Mouse (Mus musculus): ENCODE data around the gene Ntrk2. TPM values are rescaled to one million over a fixed set of nuclear protein-coding genes. Genes with fewer than 3 reads are reported as not detected.
A peak's percentile ranks its signal among the peaks of the same experiment; 100 is the strongest.

Ntrk2 gene
- polyA plus RNA-seq, 1 experiment from 2014 or later = 1.3 TPM

DNA sequence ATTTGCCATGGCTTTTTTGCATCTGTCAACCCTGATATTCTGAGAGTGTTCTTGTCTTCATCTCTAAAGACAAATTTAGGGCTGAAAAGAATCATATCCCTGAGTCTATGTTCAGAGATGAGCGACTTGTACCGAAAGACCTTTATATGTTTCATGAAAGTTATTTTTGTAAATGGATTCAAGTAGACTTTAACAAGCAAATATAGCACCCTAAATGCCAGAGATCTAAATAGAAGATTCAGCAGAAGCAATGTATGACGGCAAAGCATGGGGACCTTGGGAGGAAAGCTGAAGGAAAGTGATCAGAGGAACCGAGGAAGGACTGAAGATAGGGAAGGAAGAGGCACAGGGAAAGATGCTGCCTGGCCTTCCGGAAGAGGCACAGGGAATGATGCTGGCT, 303.7 kb downstream of the Ntrk2 start:
- H3K27ac ChIP-seq (ENCODE audit: low read depth) = no peak overlapping the region
- 85% methylated on average over 5 of the region's 5 CpGs for WGBS
- H3K27me3 ChIP-seq (ENCODE audit: insufficient read depth, low read length) = no peaks in the 10 kb centered on the region
- H3K4me2 ChIP-seq = no peak overlapping the region
- no peak for ATAC-seq (ENCODE audit: insufficient read depth)
- H3K4me3 ChIP-seq (ENCODE audit: low read depth, low read length) = no peak overlapping the region
- TF ChIP-seq CTCF (IDR thresholded peaks at IDR 0.05; ENCODE audit: low read depth) = no peak
- H3K4me1 ChIP-seq (ENCODE audit: insufficient read depth) = no peaks in the 10 kb centered on the region
- no peaks in the 10 kb centered on the region for H3K36me3 ChIP-seq (ENCODE audit: insufficient read depth)
- no peak overlapping the region for H3K9ac ChIP-seq
- H3K9me3 ChIP-seq (ENCODE audit: low read depth, low read length) = no peaks in the 10 kb centered on the region
- no peak for DNase-seq

DNA sequence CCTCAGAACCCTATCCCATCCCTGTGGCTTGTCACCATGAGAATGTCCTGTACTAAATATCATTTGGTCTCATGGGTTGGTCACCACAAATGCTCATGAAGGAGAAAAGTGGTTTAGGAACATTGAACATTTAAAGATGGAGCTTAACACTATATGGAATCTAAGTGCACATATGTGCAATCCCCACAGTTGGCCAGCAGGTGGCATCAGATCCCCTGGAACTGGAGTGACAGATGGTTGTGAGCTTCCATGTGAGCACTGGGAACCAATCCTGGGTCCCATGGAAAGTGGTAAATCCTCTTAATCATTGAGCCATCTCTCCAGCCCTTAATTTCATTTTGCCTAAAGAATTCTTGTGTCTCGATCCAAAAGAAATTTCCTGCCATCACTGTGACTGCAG, 308.3 kb downstream of the Ntrk2 start:
- Histone ChIP-seq H3K9me3 (ENCODE audit: low read depth, low read length) (no peaks in the 10 kb centered on the region), H3K36me3 (ENCODE audit: insufficient read depth) (no peaks in the 10 kb centered on the region), H3K4me2 (no peak overlapping the region), H3K27ac (ENCODE audit: low read depth) (no peak overlapping the region), H3K27me3 (ENCODE audit: insufficient read depth, low read length) (no peaks in the 10 kb centered on the region), H3K4me3 (ENCODE audit: low read depth, low read length) (no peak overlapping the region), H3K9ac (no peak overlapping the region), H3K4me1 (ENCODE audit: insufficient read depth) (no peaks in the 10 kb centered on the region)
- TF ChIP-seq CTCF (IDR thresholded peaks at IDR 0.05; ENCODE audit: low read depth) = peak; percentile 38; the same call in 1 of the 2 replicates
- DNase-seq (no peak), ATAC-seq (ENCODE audit: insufficient read depth) (no peak)
- WGBS = 95% methylated on average over 1 of the region's 1 CpGs

GRCm38 (mm10) chr13:59115551-59115950, 309.2 kb downstream of the Ntrk2 start:
- H3K4me3 ChIP-seq (ENCODE audit: low read depth, low read length) = no peak overlapping the region
- H3K9ac ChIP-seq = no peak overlapping the region
- H3K4me2 ChIP-seq = no peak overlapping the region
- DNase-seq (no peak), ATAC-seq (ENCODE audit: insufficient read depth) (no peak)
- WGBS = 89% methylated on average over 14 of the region's 14 CpGs
- no peaks in the 10 kb centered on the region for H3K9me3 ChIP-seq (ENCODE audit: low read depth, low read length)
- no peaks in the 10 kb centered on the region for H3K4me1 ChIP-seq (ENCODE audit: insufficient read depth)
- H3K27me3 ChIP-seq (ENCODE audit: insufficient read depth, low read length) = no peaks in the 10 kb centered on the region
- H3K36me3 ChIP-seq (ENCODE audit: insufficient read depth) = no peaks in the 10 kb centered on the region
- no peak overlapping the region for H3K27ac ChIP-seq (ENCODE audit: low read depth)
- TF ChIP-seq CTCF (IDR thresholded peaks at IDR 0.05; ENCODE audit: low read depth) = no peak

DNA sequence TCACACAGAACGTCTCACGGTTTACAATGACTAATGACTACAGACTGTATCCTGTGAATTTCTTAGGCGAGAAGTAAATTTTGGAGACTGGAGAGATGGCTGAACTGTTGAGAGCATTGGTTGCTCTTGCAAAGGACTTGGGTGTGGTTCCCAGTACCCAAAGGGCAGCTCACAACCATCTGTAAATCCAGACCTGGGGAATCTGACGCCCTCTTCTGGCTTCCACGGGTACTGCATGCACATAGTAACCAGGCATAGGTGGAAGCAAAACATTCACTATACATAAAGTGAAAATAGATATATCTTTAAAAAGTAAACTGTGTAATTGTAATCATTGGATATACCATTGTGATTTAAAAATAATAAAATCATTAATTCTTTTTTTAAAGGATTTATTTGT, 310.9 kb downstream of the Ntrk2 start:
- no peaks in the 10 kb centered on the region for H3K4me1 ChIP-seq (ENCODE audit: insufficient read depth)
- no peak overlapping the region for H3K4me3 ChIP-seq (ENCODE audit: low read depth, low read length)
- H3K27me3 ChIP-seq (ENCODE audit: insufficient read depth, low read length) = no peaks in the 10 kb centered on the region
- H3K9me3 ChIP-seq (ENCODE audit: low read depth, low read length) = no peaks in the 10 kb centered on the region
- TF ChIP-seq CTCF (IDR thresholded peaks at IDR 0.05; ENCODE audit: low read depth) = peak; percentile 31
- DNase-seq = no peak
- no peak overlapping the region for H3K4me2 ChIP-seq
- no peak for ATAC-seq (ENCODE audit: insufficient read depth)
- H3K9ac ChIP-seq = no peak overlapping the region
- no peak overlapping the region for H3K27ac ChIP-seq (ENCODE audit: low read depth)
- no peaks in the 10 kb centered on the region for H3K36me3 ChIP-seq (ENCODE audit: insufficient read depth)
- 77% methylated on average over 5 of the region's 5 CpGs for WGBS

DNA sequence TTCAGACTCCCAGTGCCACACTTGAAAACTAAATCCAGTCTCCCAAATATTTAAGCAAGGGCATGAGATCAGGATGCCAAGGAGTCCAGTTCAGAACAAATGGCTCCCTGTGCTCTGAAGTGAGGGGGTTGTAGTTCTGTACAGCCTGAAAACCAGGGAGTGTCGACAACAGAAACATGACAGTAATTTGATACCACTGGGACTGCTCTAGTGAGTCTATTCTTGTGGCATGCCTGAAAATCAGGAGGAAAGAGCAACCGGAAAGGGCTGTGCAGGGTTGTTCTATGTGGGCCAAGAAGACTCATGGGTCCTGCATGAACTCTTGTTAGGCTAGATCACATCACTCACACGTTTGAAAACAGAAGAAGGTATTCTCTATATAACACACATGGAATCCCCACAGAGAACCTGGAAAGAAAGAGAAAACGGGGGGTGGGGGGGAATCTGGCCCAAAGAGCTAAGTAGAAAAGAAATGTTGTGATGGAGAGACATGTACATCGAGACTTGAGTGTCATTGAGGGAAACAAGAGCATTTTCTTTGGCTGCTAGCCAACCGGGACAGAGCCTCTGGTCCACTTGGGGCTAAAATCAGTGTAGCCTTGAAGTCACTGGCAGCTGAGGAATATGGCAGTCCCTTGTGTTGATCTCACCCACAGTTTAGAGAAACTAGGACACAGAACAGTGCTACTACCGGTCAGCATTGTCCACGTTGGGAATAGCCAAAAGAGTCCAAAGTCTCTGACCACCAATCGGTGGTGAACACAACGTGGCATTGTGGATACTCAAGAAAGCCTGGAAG, 313.4 kb downstream of the Ntrk2 start:
- no peak for TF ChIP-seq CTCF (IDR thresholded peaks at IDR 0.05; ENCODE audit: low read depth)
- no peaks in the 10 kb centered on the region for H3K36me3 ChIP-seq (ENCODE audit: insufficient read depth)
- peak; percentile 64 for DNase-seq
- H3K9ac ChIP-seq = no peak overlapping the region
- 53% methylated on average over 10 of the region's 10 CpGs for WGBS
- no peak for ATAC-seq (ENCODE audit: insufficient read depth)
- no peaks in the 10 kb centered on the region for H3K9me3 ChIP-seq (ENCODE audit: low read depth, low read length)
- H3K27me3 ChIP-seq (ENCODE audit: insufficient read depth, low read length) = no peaks in the 10 kb centered on the region
- H3K4me3 ChIP-seq (ENCODE audit: low read depth, low read length) = no peak overlapping the region
- H3K4me1 ChIP-seq (ENCODE audit: insufficient read depth) = no peaks in the 10 kb centered on the region
- no peak overlapping the region for H3K27ac ChIP-seq (ENCODE audit: low read depth)
- no peak overlapping the region for H3K4me2 ChIP-seq

DNA sequence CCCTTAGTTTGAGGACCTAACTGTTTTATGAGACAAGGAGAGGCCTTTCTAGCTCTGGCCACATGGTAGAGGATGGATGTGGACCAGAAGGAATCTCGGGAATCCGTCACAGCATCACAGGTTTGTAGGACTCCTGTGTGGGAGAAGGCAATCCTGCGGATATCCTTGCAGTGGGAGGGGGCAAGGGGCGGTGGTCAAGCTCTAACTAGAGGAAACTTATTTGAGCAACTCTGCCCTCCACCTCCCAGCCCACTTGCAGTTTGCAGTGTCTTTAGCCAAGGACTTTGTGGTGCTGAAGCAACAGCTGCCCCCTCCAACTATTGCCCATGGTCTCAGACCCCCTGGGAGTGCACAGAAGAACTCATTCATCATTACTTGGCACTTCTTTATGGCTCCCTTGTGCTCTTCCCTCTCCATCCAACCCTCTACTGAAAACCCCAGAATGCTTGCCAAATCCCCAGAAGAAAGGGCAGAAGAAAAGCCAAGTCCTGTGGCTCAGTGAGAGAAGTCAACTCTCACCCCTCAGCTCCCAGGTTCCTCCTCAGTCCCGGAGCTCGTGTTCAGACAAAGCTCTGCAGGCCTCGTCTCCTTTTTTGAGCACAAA, 336.9 kb downstream of the Ntrk2 start:
- Histone ChIP-seq H3K4me1 (ENCODE audit: insufficient read depth) (no peaks in the 10 kb centered on the region), H3K4me3 (ENCODE audit: low read depth, low read length) (no peak overlapping the region), H3K36me3 (ENCODE audit: insufficient read depth) (no peaks in the 10 kb centered on the region), H3K27me3 (ENCODE audit: insufficient read depth, low read length) (no peaks in the 10 kb centered on the region), H3K4me2 (no peak overlapping the region), H3K9ac (no peak overlapping the region), H3K27ac (ENCODE audit: low read depth) (no peak overlapping the region), H3K9me3 (ENCODE audit: low read depth, low read length) (no peaks in the 10 kb centered on the region)
- no peak for TF ChIP-seq CTCF (IDR thresholded peaks at IDR 0.05; ENCODE audit: low read depth)
- WGBS = 73% methylated on average over 7 of the region's 7 CpGs
- ATAC-seq (ENCODE audit: insufficient read depth) (no peak), DNase-seq (no peak)

- no peaks in the 10 kb centered on the region for H3K27me3 ChIP-seq (ENCODE audit: insufficient read depth, low read length)
- H3K9ac ChIP-seq = no peak overlapping the region
- no peak overlapping the region for H3K4me3 ChIP-seq (ENCODE audit: low read depth, low read length)
- no peaks in the 10 kb centered on the region for H3K36me3 ChIP-seq (ENCODE audit: insufficient read depth)
- no peak overlapping the region for H3K4me2 ChIP-seq
- no peak for ATAC-seq (ENCODE audit: insufficient read depth)
- no peaks in the 10 kb centered on the region for H3K4me1 ChIP-seq (ENCODE audit: insufficient read depth)
- 59% methylated on average over 11 of the region's 11 CpGs for WGBS
- peak; percentile 26 for DNase-seq
- no peak overlapping the region for H3K27ac ChIP-seq (ENCODE audit: low read depth)
- no peaks in the 10 kb centered on the region for H3K9me3 ChIP-seq (ENCODE audit: low read depth, low read length)
- TF ChIP-seq CTCF (IDR thresholded peaks at IDR 0.05; ENCODE audit: low read depth) = no peak
Measured at GRCm38 (mm10) chr13:59144321-59144856, 338.0 kb downstream of the Ntrk2 start.
